Mouse (Mus musculus): Measurements from ENCODE around the gene Fau.

GRCm38 (mm10) chr19:6023059-6023458 is 34.6 kb upstream of the Fau start:
- TF ChIP-seq CTCF (IDR thresholded peaks at IDR 0.05 in 2 of 3, conservative IDR thresholded peaks at IDR 0.05 in 1 of 3; ENCODE audit: control insufficient read depth in 1 of 3, insufficient read depth in 1 of 3, low read depth in 2 of 3, low read length in 3 of 3, poor library complexity in 1 of 3, severe bottlenecking in 1 of 3) = no peak
- no peak for TF ChIP-seq SMC3 (IDR thresholded peaks at IDR 0.05; ENCODE audit: low read depth, low read length)
- no peak for TF ChIP-seq RAD21 (IDR thresholded peaks at IDR 0.05; ENCODE audit: low read depth, low read length)
- TF ChIP-seq POLR2A (IDR thresholded peaks at IDR 0.05; ENCODE audit: control insufficient read depth in 1 of 2, insufficient read depth in 1 of 2, low read depth in 1 of 2, low read length in 2 of 2, poor library complexity in 1 of 2) = no peak
- TF ChIP-seq MYB (IDR thresholded peaks at IDR 0.05; ENCODE audit: low read depth, low read length) = no peak
- no peak for TF ChIP-seq GABPA (IDR thresholded peaks at IDR 0.05; ENCODE audit: low read depth, low read length)
- no peak for TF ChIP-seq POLR2AphosphoS5 (IDR thresholded peaks at IDR 0.05; ENCODE audit: borderline replicate concordance, low read depth, low read length)
- no peak for TF ChIP-seq MAFK (IDR thresholded peaks at IDR 0.05; ENCODE audit: borderline replicate concordance, low read depth, low read length)
- no peak for TF ChIP-seq HCFC1 (IDR thresholded peaks at IDR 0.05; ENCODE audit: low read depth, low read length)
- no peak for TF ChIP-seq POLR2AphosphoS2 (IDR thresholded peaks at IDR 0.05; ENCODE audit: low read length)
- TF ChIP-seq MAX (IDR thresholded peaks at IDR 0.05; ENCODE audit: low read length) = no peak
- no peak for TF ChIP-seq ZC3H11A (IDR thresholded peaks at IDR 0.05; ENCODE audit: low read depth, low read length)
